Mouse (Mus musculus) lung, embryonic 14.5 days (tissue): Measurements from ENCODE around the gene Senp6. TPM values are rescaled to one million over a fixed set of nuclear protein-coding genes. Genes with fewer than 3 reads are reported as not detected.

ENCODE experiments used
- ATAC-seq: fragments of 200-750 bp; cut with Nextera tagmentation; 2 replicates; pipeline ENCODE4 v1.8.0; 2017; ENCODE audit warnings: mild to moderate bottlenecking, moderate TSS enrichment, moderate library complexity; ENCODE audit not compliant: insufficient read depth
- DNase-seq: peaks from one replicate; pipeline ENCODE4 v3.0.0-alpha.2; 2015
- H3K27ac ChIP-seq: fragments of 300-500 bp; sonication (generic); 2 replicates; pipeline ENCODE4 v1.5.1; 2014; ENCODE audit warnings: low read depth, mild to moderate bottlenecking, moderate library complexity
- H3K27me3 ChIP-seq: fragments of 300-500 bp; sonication (generic); 2 replicates; pipeline ENCODE4 v1.6.1; 2014; ENCODE audit warnings: low read length, control low read depth; ENCODE audit not compliant: insufficient read depth
- H3K36me3 ChIP-seq: fragments of 300-500 bp; sonication (generic); 2 replicates; pipeline ENCODE4 v1.6.1; 2014; ENCODE audit warnings: control low read depth; ENCODE audit not compliant: insufficient read depth
- H3K4me1 ChIP-seq: fragments of 300-500 bp; sonication (generic); 2 replicates; pipeline ENCODE4 v1.6.1; 2014; ENCODE audit warnings: antibody characterized with exemption, control low read depth; ENCODE audit not compliant: insufficient read depth
- H3K4me2 ChIP-seq: fragments of 300-500 bp; sonication (generic); 2 replicates; pipeline ENCODE4 v1.6.1; 2014; ENCODE audit warnings: mild to moderate bottlenecking
- H3K4me3 ChIP-seq: fragments of 300-500 bp; sonication (generic); 2 replicates; pipeline ENCODE4 v1.5.1; 2014; ENCODE audit warnings: low read depth, low read length
- H3K9ac ChIP-seq: fragments of 300-500 bp; sonication (generic); 2 replicates; pipeline ENCODE4 v1.6.1; 2014
- H3K9me3 ChIP-seq: fragments of 300-500 bp; sonication (generic); 2 replicates; pipeline ENCODE4 v1.6.1; 2016; ENCODE audit warnings: low read depth, low read length, control low read depth
- CTCF ChIP-seq: IDR thresholded peaks from 2 replicates; pipeline ENCODE4 v1.5.1; 2016; ENCODE audit warnings: antibody characterized with exemption, low read depth
- WGBS: fragments of 180-500 bp; shearing (Covaris S2); extraction: QIAGEN DNeasy Blood & Tissue Kit; methylation state at CpG from one replicate; pipeline ENCODE4 v1.1.7; 2014; 5-methylcytosine and 5-hydroxymethylcytosine counted together
- polyA plus RNA-seq: library from polyadenylated mRNA; unstranded; fragments of >200 nt; fragmentation: Nextera tagmentation; extraction: Ambion mirVana; gene quantifications from 2 replicates; pipeline ENCODE4 v1.2.1, GENCODE M21; 2014

Gene Senp6
- polyA plus RNA-seq, 1 experiment from 2014 or later, result 76.0 TPM

- Histone ChIP-seq H3K9me3 (no peaks in the 10 kb centered on the region), H3K4me3 (peak overlapping the region; percentile 74), H3K4me2 (peak overlapping the region; percentile 76), H3K27me3 (no peaks in the 10 kb centered on the region), H3K36me3 (no peaks in the 10 kb centered on the region), H3K27ac (peak overlapping the region; percentile 69; the same call in 1 of the 2 replicates), H3K4me1 (no peaks in the 10 kb centered on the region), H3K9ac (peak overlapping the region; percentile 41)
- 4% methylated on average over 13 of the region's 13 CpGs for WGBS
- DNase-seq (no peak), ATAC-seq (peak; percentile 8)
- TF ChIP-seq CTCF, result no peak
Observed at GRCm38 (mm10) chr9:80164191-80164590, 97.5 kb downstream of the Senp6 start.

GRCm38 (mm10) chr9:80164611-80165474 is 98.1 kb downstream of the Senp6 start, which contains the start of gene Myo6:
Myo6 (plus strand) TSS chr9:80165031.
- peak within 1 kb of the TSS; percentile 87 for H3K27ac ChIP-seq
- under 1% methylated on average over 65 of the region's 69 CpGs for WGBS

GRCm38 (mm10) chr9:80165690-80166089 is 99.0 kb downstream of the Senp6 start:
- Histone ChIP-seq H3K9ac (peak overlapping the region; percentile 34), H3K4me1 (no peaks in the 10 kb centered on the region), H3K4me2 (peak overlapping the region; percentile 76), H3K27me3 (no peaks in the 10 kb centered on the region), H3K4me3 (peak overlapping the region; percentile 74), H3K36me3 (no peaks in the 10 kb centered on the region), H3K27ac (peak overlapping the region; percentile 2; the same call in 1 of the 2 replicates), H3K9me3 (no peaks in the 10 kb centered on the region)
- TF ChIP-seq CTCF, result no peak
- 31% methylated on average over 9 of the region's 9 CpGs for WGBS
- DNase-seq, result peak; percentile 46
- no peak for ATAC-seq

More at GRCm38 (mm10) chr9:80164611-80165474, 98.1 kb downstream of the Senp6 start, which contains the start of gene Myo6:
- peak within 1 kb of the TSS; percentile 79 for H3K9ac ChIP-seq
- H3K4me2 ChIP-seq, result peak within 1 kb of the TSS; percentile 76
- peak; percentile 98 for ATAC-seq
- peak; percentile 95 for DNase-seq
- no peaks in the 10 kb centered on the region for H3K27me3 ChIP-seq
- no peaks in the 10 kb centered on the region for H3K9me3 ChIP-seq
- H3K36me3 ChIP-seq, result no peaks in the 10 kb centered on the region
- H3K4me1 ChIP-seq, result no peaks in the 10 kb centered on the region
- no peak for TF ChIP-seq CTCF
- peak within 1 kb of the TSS; percentile 74 for H3K4me3 ChIP-seq

- H3K4me1 ChIP-seq, result no peaks in the 10 kb centered on the region
- H3K4me3 ChIP-seq, result peak overlapping the region; percentile 74
Observed at GRCm38 (mm10) chr9:80166425-80166824, 99.7 kb downstream of the Senp6 start.

GRCm38 (mm10) chr9:80167089-80167488 is 100.4 kb downstream of the Senp6 start:
- TF ChIP-seq CTCF, result no peak
- DNase-seq (no peak), ATAC-seq (no peak)
- no peak overlapping the region for H3K27ac ChIP-seq
- no peaks in the 10 kb centered on the region for H3K4me1 ChIP-seq
- 71% methylated on average over 4 of the region's 4 CpGs for WGBS
- H3K9me3 ChIP-seq, result no peaks in the 10 kb centered on the region
- H3K9ac ChIP-seq, result no peak overlapping the region
- H3K27me3 ChIP-seq, result no peaks in the 10 kb centered on the region
- no peak overlapping the region for H3K4me3 ChIP-seq
- H3K36me3 ChIP-seq, result no peaks in the 10 kb centered on the region
- 0 out of 2 replicates have a peak overlapping the region, but pooled peaks have one; percentile 76 for H3K4me2 ChIP-seq

More at GRCm38 (mm10) chr9:80166425-80166824, 99.7 kb downstream of the Senp6 start:
- Histone ChIP-seq H3K9ac (peak overlapping the region; percentile 34; the same call in 1 of the 2 replicates), H3K27me3 (no peaks in the 10 kb centered on the region), H3K9me3 (no peaks in the 10 kb centered on the region), H3K4me2 (peak overlapping the region; percentile 76), H3K36me3 (no peaks in the 10 kb centered on the region), H3K27ac (no peak overlapping the region)
- no peak for ATAC-seq
- WGBS, result 42% methylated on average over 6 of the region's 6 CpGs
- TF ChIP-seq CTCF, result no peak
- DNase-seq, result peak; percentile 62

- Histone ChIP-seq H3K27ac (no peak overlapping the region), H3K4me3 (no peak overlapping the region), H3K9ac (no peak overlapping the region), H3K4me1 (no peaks in the 10 kb centered on the region), H3K36me3 (no peaks in the 10 kb centered on the region), H3K9me3 (no peaks in the 10 kb centered on the region), H3K27me3 (no peaks in the 10 kb centered on the region), H3K4me2 (no peak overlapping the region)
- no peak for DNase-seq
- no peak for TF ChIP-seq CTCF
- no peak for ATAC-seq
- 86% methylated on average over 9 of the region's 9 CpGs for WGBS
Observed at GRCm38 (mm10) chr9:80169551-80169950, 102.8 kb downstream of the Senp6 start.

- ATAC-seq (no peak), DNase-seq (no peak)
- H3K4me3 ChIP-seq, result no peak overlapping the region
- no peaks in the 10 kb centered on the region for H3K9me3 ChIP-seq
- H3K36me3 ChIP-seq, result no peaks in the 10 kb centered on the region
- H3K9ac ChIP-seq, result no peak overlapping the region
- H3K27me3 ChIP-seq, result no peaks in the 10 kb centered on the region
- no peak overlapping the region for H3K4me2 ChIP-seq
- H3K27ac ChIP-seq, result no peak overlapping the region
- no peak for TF ChIP-seq CTCF
- no peaks in the 10 kb centered on the region for H3K4me1 ChIP-seq
Observed at GRCm38 (mm10) chr9:80171241-80171640, 104.5 kb downstream of the Senp6 start.
